Mouse (Mus musculus) limb, embryonic 12.5 days (tissue): ENCODE data around the gene Entpd3. TPM values are rescaled to one million over a fixed set of nuclear protein-coding genes. Genes with fewer than 3 reads are reported as not detected.
A peak's percentile ranks its signal among the peaks of the same experiment; 100 is the strongest.

ENCODE experiments used
- ATAC-seq: fragments of 200-750 bp; cut with Nextera tagmentation; 2 replicates; pipeline ENCODE4 v1.8.0; 2017; ENCODE audit warnings: low read depth, moderate TSS enrichment; ENCODE audit not compliant: insufficient number of reproducible peaks, insufficient read depth, low FRiP score, low TSS enrichment
- H3K27ac ChIP-seq: fragments of 300-500 bp; sonication (generic); 2 replicates; pipeline ENCODE4 v1.5.1; 2016; ENCODE audit warnings: mild to moderate bottlenecking, moderate library complexity
- H3K27me3 ChIP-seq: fragments of 300-500 bp; sonication (generic); 2 replicates; pipeline ENCODE4 v1.6.1; 2016; ENCODE audit warnings: mild to moderate bottlenecking, moderate library complexity
- H3K36me3 ChIP-seq: fragments of 300-500 bp; sonication (generic); 2 replicates; pipeline ENCODE4 v1.6.1; 2016; ENCODE audit warnings: mild to moderate bottlenecking, moderate library complexity
- H3K4me1 ChIP-seq: fragments of 300-500 bp; sonication (generic); replicated peaks from 2 replicates; pipeline ENCODE4 v1.6.1; 2016
- H3K4me2 ChIP-seq: fragments of 300-500 bp; sonication (generic); 2 replicates; pipeline ENCODE4 v1.6.1; 2016; ENCODE audit warnings: mild to moderate bottlenecking, moderate library complexity
- H3K4me3 ChIP-seq: fragments of 300-500 bp; sonication (generic); replicated peaks from 2 replicates; pipeline ENCODE4 v1.5.1; 2016; ENCODE audit warnings: mild to moderate bottlenecking
- H3K9ac ChIP-seq: fragments of 300-500 bp; sonication (generic); replicated peaks from 2 replicates; pipeline ENCODE4 v1.6.1; 2016; ENCODE audit warnings: mild to moderate bottlenecking, moderate library complexity
- H3K9me3 ChIP-seq: fragments of 300-500 bp; sonication (generic); 2 replicates; pipeline ENCODE4 v1.6.1; 2016; ENCODE audit warnings: mild to moderate bottlenecking, moderate library complexity
- WGBS: fragments of 180-500 bp; shearing (Covaris S2); methylation state at CpG from one replicate; pipeline ENCODE4 v1.1.7; 2016; 5-methylcytosine and 5-hydroxymethylcytosine counted together
- polyA plus RNA-seq: library from polyadenylated mRNA; unstranded; fragments of >200 nt; fragmentation: Nextera tagmentation; extraction: Ambion mirVana; gene quantifications from 2 replicates; pipeline ENCODE4 v1.2.1, GENCODE M21; 2016

The Entpd3 gene
- 0.26 and 0.29 TPM in 2 replicates for polyA plus RNA-seq

DNA sequence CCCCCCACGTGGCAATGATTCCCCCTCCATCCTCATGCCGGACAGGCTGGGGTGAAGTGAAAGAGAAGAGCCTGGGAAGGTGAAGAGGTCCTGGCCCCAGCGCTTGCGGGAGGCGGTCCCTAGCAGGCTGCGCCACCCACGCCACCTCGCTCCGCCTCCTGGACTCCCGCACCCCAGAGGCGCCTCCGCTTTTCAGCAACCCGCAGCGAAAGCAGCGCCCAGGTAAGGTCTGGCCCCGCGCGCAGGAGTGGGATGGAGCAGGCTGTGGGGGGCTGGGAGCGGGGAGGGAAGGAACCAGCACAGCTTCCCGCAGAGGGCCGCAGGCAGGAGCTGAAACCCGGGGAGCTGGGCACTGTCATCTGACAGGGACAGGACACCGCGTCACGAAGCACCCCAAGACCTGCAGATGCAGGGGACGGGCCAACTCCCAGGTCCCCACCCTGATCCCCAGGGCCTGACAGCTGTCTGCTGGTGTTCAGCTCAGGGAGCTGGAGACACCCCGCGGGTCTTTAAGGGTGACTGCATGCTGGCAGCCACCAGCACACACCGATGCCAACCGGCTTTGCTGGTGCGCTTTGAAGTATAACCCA is at the start of gene Entpd3:
Entpd3 (plus strand) TSS at position 157 of the 590 bp plus-strand sequence.
- Histone ChIP-seq H3K4me1 (peaks cover 22% of the 10 kb centered on the region), H3K27me3 (peaks cover 51% of the 10 kb centered on the region), H3K4me3 (peak within 1 kb of the TSS; percentile 46), H3K36me3 (no peaks in the 10 kb centered on the region), H3K4me2 (peak within 1 kb of the TSS; percentile 86), H3K9me3 (no peaks in the 10 kb centered on the region), H3K27ac (no peak within 1 kb of the TSS), H3K9ac (peak within 1 kb of the TSS; percentile 66)
- ATAC-seq = peak; percentile 58; the same call in 1 of the 2 replicates
- WGBS = 1% methylated on average over 31 of the region's 31 CpGs

DNA sequence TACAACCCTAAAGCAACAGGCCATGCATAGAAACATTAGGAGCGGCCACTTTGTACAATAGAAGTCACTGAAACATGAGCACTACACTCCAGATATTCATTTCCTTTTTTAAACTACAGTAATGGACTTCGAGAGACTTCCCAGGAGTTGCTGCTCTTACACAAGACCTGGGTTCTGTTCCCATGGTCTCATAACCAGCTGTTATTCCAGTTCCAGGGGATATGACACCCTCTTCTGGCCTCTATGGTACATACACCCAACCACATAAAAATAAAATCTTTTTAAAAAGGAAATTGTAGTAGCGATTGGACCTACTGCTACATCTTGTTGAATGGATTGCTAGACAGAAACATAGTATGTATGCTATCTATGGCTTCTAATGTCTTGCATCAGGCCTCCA is 48.1 kb upstream of the Entpd3 start:
- ATAC-seq = no peak
- H3K4me1 ChIP-seq = peaks cover 14% of the 10 kb centered on the region
- no peak overlapping the region for H3K9ac ChIP-seq
- H3K4me3 ChIP-seq = peak overlapping the region; percentile 99
- WGBS = 82% methylated on average over 3 of the region's 3 CpGs
- no peaks in the 10 kb centered on the region for H3K9me3 ChIP-seq
- H3K27ac ChIP-seq = no peak overlapping the region
- peaks cover 25% of the 10 kb centered on the region for H3K36me3 ChIP-seq
- H3K4me2 ChIP-seq = peak overlapping the region; percentile 94
- H3K27me3 ChIP-seq = no peaks in the 10 kb centered on the region

- 4% methylated on average over 19 of the region's 19 CpGs for WGBS
- peak within 1 kb of the TSS; percentile 99 for H3K9ac ChIP-seq
- peaks cover 26% of the 10 kb centered on the region for H3K36me3 ChIP-seq
- H3K27ac ChIP-seq = peak within 1 kb of the TSS; percentile 96
- peak within 1 kb of the TSS; percentile 99 for H3K4me3 ChIP-seq
- ATAC-seq = peak; percentile 9; the same call in 1 of the 2 replicates
- no peaks in the 10 kb centered on the region for H3K9me3 ChIP-seq
- H3K4me2 ChIP-seq = peak within 1 kb of the TSS; percentile 94
- peaks cover 14% of the 10 kb centered on the region for H3K4me1 ChIP-seq
- H3K27me3 ChIP-seq = no peaks in the 10 kb centered on the region
These were observed 47.6 kb upstream of the Entpd3 start, which contains the start of gene Eif1b for GRCm38 (mm10) chr9:120492010-120492399. Gene Eif1b, plus strand, starts transcription at chr9:120492232.

DNA sequence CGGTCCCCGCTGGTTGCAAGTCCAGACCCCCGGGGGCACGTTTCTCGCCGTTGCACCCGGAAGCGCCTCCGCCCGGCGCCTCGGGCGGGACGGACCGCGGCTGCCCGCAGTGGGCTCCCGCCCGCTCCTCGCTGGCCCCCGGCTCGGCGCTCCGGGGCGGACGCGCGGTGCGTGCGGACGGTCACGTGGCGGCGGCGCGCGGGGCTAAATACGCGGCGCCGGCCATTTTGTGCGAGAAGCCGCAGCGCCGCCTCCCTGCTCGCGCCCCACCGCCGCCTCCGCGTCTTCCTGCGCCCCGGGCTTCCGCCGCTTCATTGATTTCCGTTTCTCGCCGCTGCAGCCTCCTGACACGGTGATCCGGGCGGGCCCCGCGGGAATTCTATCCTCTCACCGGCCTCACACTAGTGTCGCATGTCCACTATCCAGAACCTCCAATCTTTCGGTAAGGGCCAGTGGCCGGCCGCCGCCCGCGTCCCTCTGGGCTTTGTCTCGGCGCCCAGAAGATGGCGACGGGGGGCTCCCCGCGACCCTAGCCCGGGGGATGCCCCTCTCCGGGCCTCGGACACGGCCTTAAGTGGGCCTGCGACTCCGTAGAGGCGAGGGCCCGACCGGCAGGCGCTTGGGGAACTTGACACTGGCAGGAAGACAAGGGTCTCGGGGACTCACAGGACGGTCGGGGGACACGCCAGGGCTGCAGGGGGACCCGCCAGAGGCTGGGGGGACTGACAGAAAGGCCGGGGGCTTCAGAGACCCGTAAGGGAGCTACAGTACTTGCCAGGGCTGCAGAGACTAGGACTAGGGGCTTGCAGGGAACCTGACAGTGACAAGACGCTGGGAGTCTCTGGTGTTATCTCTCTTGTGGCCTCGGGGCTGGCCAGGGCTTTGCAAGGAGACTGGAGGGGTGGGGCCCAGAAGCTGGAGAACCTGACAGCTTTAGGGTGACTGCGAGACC is 46.9 kb upstream of the Entpd3 start:
- Histone ChIP-seq H3K9me3 (no peaks in the 10 kb centered on the region), H3K4me2 (peak overlapping the region; percentile 94)
- under 1% methylated on average over 97 of the region's 97 CpGs for WGBS

GRCm38 (mm10) chr9:120493781-120494180 is 45.8 kb upstream of the Entpd3 start:
- Histone ChIP-seq H3K9me3 (no peaks in the 10 kb centered on the region), H3K4me3 (peak overlapping the region; percentile 99), H3K4me2 (peak overlapping the region; percentile 94), H3K27me3 (no peaks in the 10 kb centered on the region), H3K36me3 (peaks cover 28% of the 10 kb centered on the region), H3K4me1 (peaks cover 14% of the 10 kb centered on the region), H3K9ac (peak overlapping the region; percentile 99), H3K27ac (no peak overlapping the region)
- 78% methylated on average over 12 of the region's 12 CpGs for WGBS
- no peak for ATAC-seq

More for the DNA sequence above, 46.9 kb upstream of the Entpd3 start:
- peak; percentile 57 for ATAC-seq
- no peaks in the 10 kb centered on the region for H3K27me3 ChIP-seq
- peak overlapping the region; percentile 99 for H3K9ac ChIP-seq
- H3K4me1 ChIP-seq = peaks cover 14% of the 10 kb centered on the region
- H3K27ac ChIP-seq = peak overlapping the region; percentile 96
- H3K36me3 ChIP-seq = peaks cover 28% of the 10 kb centered on the region
- peak overlapping the region; percentile 99 for H3K4me3 ChIP-seq

GRCm38 (mm10) chr9:120496691-120497090 is 42.9 kb upstream of the Entpd3 start:
- no peaks in the 10 kb centered on the region for H3K9me3 ChIP-seq
- H3K4me2 ChIP-seq = no peak overlapping the region
- ATAC-seq = no peak
- H3K4me1 ChIP-seq = peaks cover 14% of the 10 kb centered on the region
- H3K9ac ChIP-seq = no peak overlapping the region
- no peak overlapping the region for H3K4me3 ChIP-seq
- no peaks in the 10 kb centered on the region for H3K27me3 ChIP-seq
- peak overlapping the region; percentile 32; the same call in 1 of the 2 replicates for H3K27ac ChIP-seq
- peaks cover 28% of the 10 kb centered on the region for H3K36me3 ChIP-seq
- 3% methylated on average over 3 of the region's 3 CpGs for WGBS

GRCm38 (mm10) chr9:120497983-120498382 is 41.6 kb upstream of the Entpd3 start:
- no peaks in the 10 kb centered on the region for H3K27me3 ChIP-seq
- no peak overlapping the region for H3K4me3 ChIP-seq
- no peaks in the 10 kb centered on the region for H3K9me3 ChIP-seq
- 82% methylated on average over 5 of the region's 5 CpGs for WGBS
- H3K36me3 ChIP-seq = peaks cover 28% of the 10 kb centered on the region
- H3K4me1 ChIP-seq = peaks cover 14% of the 10 kb centered on the region
- H3K9ac ChIP-seq = no peak overlapping the region
- ATAC-seq = no peak
- no peak overlapping the region for H3K4me2 ChIP-seq
- no peak overlapping the region for H3K27ac ChIP-seq

GRCm38 (mm10) chr9:120501191-120501902 is 38.3 kb upstream of the Entpd3 start:
- Histone ChIP-seq H3K9me3 (peaks cover under 1% of the 10 kb centered on the region; the same call in 1 of the 2 replicates), H3K27me3 (no peaks in the 10 kb centered on the region), H3K4me1 (no peaks in the 10 kb centered on the region), H3K36me3 (peaks cover 3% of the 10 kb centered on the region; the same call in 1 of the 2 replicates), H3K27ac (no peak overlapping the region), H3K4me3 (no peak overlapping the region), H3K9ac (no peak overlapping the region), H3K4me2 (no peak overlapping the region)
- no peak for ATAC-seq
- 42% methylated on average over 10 of the region's 10 CpGs for WGBS

- no peaks in the 10 kb centered on the region for H3K4me1 ChIP-seq
- no peak overlapping the region for H3K4me2 ChIP-seq
- H3K9ac ChIP-seq = 0 out of 2 replicates have a peak overlapping the region, but pooled peaks have one; percentile 9
- no peak; the same call in 1 of the 2 replicates for ATAC-seq
- 0 out of 2 replicates have a peak, but pooled peaks cover 2% of the 10 kb centered on the region for H3K36me3 ChIP-seq
- no peak overlapping the region for H3K4me3 ChIP-seq
- 11% methylated on average over 8 of the region's 8 CpGs for WGBS
- no peaks in the 10 kb centered on the region for H3K27me3 ChIP-seq
- peaks cover 7% of the 10 kb centered on the region; the same call in 1 of the 2 replicates for H3K9me3 ChIP-seq
- no peak overlapping the region for H3K27ac ChIP-seq
These were observed 37.6 kb upstream of the Entpd3 start for GRCm38 (mm10) chr9:120502013-120502412.

- H3K27me3 ChIP-seq = no peaks in the 10 kb centered on the region
- no peak overlapping the region for H3K9ac ChIP-seq
- no peak overlapping the region for H3K4me2 ChIP-seq
- H3K4me1 ChIP-seq = no peaks in the 10 kb centered on the region
- H3K27ac ChIP-seq = no peak overlapping the region
- no peaks in the 10 kb centered on the region for H3K36me3 ChIP-seq
- no peak for ATAC-seq
- H3K4me3 ChIP-seq = no peak overlapping the region
- peaks cover 8% of the 10 kb centered on the region; the same call in 1 of the 2 replicates for H3K9me3 ChIP-seq
- WGBS = 87% methylated on average over 2 of the region's 2 CpGs
These were observed 35.2 kb upstream of the Entpd3 start for GRCm38 (mm10) chr9:120504423-120504822.
